Mouse (Mus musculus): Measurements from ENCODE around the gene Gm20824.
"Not testable (repeated sequence)": the region's sequence is repeated elsewhere in the genome, so short reads cannot be mapped to it uniquely, and the experiment has no call there.

Gene Gm20824

DNA sequence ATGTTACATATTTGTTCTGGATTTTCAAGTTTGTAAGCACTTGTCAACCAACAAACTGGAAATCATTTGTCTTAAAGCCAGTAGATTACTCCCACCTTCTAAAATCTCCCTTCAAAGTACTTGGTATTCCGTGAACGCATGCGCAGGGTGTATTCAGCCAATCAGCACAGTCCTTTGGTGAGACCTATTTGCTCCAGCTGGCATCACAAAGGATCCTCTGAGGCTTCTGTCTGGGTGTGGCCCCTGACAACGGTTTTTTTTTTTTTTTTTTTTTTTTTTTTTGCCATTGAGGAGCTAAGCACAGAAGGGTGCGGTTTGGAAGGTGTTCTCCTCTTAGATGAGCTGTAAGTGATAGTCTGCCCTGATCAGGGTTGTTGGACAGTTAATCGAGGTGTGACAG, at the start of gene Gm20824:
Gm20824 (plus strand) TSS at position 301 of the 400 bp plus-strand sequence.
- DNase-seq, result not testable (repeated sequence)
